Mouse (Mus musculus): Measurements from ENCODE around the gene Stim1. TPM values are rescaled to one million over a fixed set of nuclear protein-coding genes. Genes with fewer than 3 reads are reported as not detected.
A peak's percentile ranks its signal among the peaks of the same experiment; 100 is the strongest.

Stim1 gene
- polyA plus RNA-seq, 1 experiment from 2014 or later = 11.6 TPM

- Histone ChIP-seq H3K4me2 (replicated peaks; ENCODE audit: low read depth, low read length) (peak overlapping the region; percentile 85), H3K27ac (ENCODE audit: low read depth, low read length) (0 out of 2 replicates have a peak overlapping the region, but pooled peaks have one; percentile 24), H3K9me3 (ENCODE audit: control insufficient read depth, low read length) (no peaks in the 10 kb centered on the region), H3K4me3 (ENCODE audit: low read length) (peak overlapping the region; percentile 3; the same call in 1 of the 2 replicates), H3K36me3 (ENCODE audit: control insufficient read depth, insufficient read depth, low read length) (peaks cover 5% of the 10 kb centered on the region; the same call in 1 of the 2 replicates), H3K27me3 (ENCODE audit: control insufficient read depth, insufficient read depth, low read length) (no peaks in the 10 kb centered on the region), H3K4me1 (ENCODE audit: control insufficient read depth, insufficient read depth, low read length) (peaks cover 37% of the 10 kb centered on the region), H3K9ac (ENCODE audit: low read depth, low read length) (0 out of 2 replicates have a peak overlapping the region, but pooled peaks have one; percentile 88)
- no peak for ATAC-seq (ENCODE audit: low FRiP score, low TSS enrichment)
- 48% methylated on average over 12 of the region's 12 CpGs for WGBS
These were observed 20.4 kb upstream of the Stim1 start for GRCm38 (mm10) chr7:102246956-102247797.

GRCm38 (mm10) chr7:102248691-102249404, 18.8 kb upstream of the Stim1 start:
- Histone ChIP-seq H3K27ac (ENCODE audit: low read depth, low read length) (0 out of 2 replicates have a peak overlapping the region, but pooled peaks have one; percentile 5), H3K4me3 (ENCODE audit: low read length) (peak overlapping the region; percentile 85), H3K9ac (ENCODE audit: low read depth, low read length) (peak overlapping the region; percentile 88), H3K4me1 (ENCODE audit: control insufficient read depth, insufficient read depth, low read length) (peaks cover 37% of the 10 kb centered on the region), H3K9me3 (ENCODE audit: control insufficient read depth, low read length) (no peaks in the 10 kb centered on the region), H3K27me3 (ENCODE audit: control insufficient read depth, insufficient read depth, low read length) (no peaks in the 10 kb centered on the region), H3K4me2 (replicated peaks; ENCODE audit: low read depth, low read length) (peak overlapping the region; percentile 85), H3K36me3 (ENCODE audit: control insufficient read depth, insufficient read depth, low read length) (no peaks in the 10 kb centered on the region)
- WGBS = 16% methylated on average over 16 of the region's 16 CpGs
- no peak for ATAC-seq (ENCODE audit: low FRiP score, low TSS enrichment)

GRCm38 (mm10) chr7:102249531-102249895, 18.1 kb upstream of the Stim1 start:
- no peaks in the 10 kb centered on the region for H3K9me3 ChIP-seq (ENCODE audit: control insufficient read depth, low read length)
- H3K4me2 ChIP-seq (replicated peaks; ENCODE audit: low read depth, low read length) = peak overlapping the region; percentile 85
- H3K9ac ChIP-seq (ENCODE audit: low read depth, low read length) = peak overlapping the region; percentile 88
- no peaks in the 10 kb centered on the region for H3K27me3 ChIP-seq (ENCODE audit: control insufficient read depth, insufficient read depth, low read length)
- H3K36me3 ChIP-seq (ENCODE audit: control insufficient read depth, insufficient read depth, low read length) = no peaks in the 10 kb centered on the region
- peak overlapping the region; percentile 85 for H3K4me3 ChIP-seq (ENCODE audit: low read length)
- peak overlapping the region; percentile 96 for H3K27ac ChIP-seq (ENCODE audit: low read depth, low read length)
- peaks cover 37% of the 10 kb centered on the region for H3K4me1 ChIP-seq (ENCODE audit: control insufficient read depth, insufficient read depth, low read length)
- under 1% methylated on average over 23 of the region's 23 CpGs for WGBS
- peak; percentile 52 for ATAC-seq (ENCODE audit: low FRiP score, low TSS enrichment)

- Histone ChIP-seq H3K4me1 (ENCODE audit: control insufficient read depth, insufficient read depth, low read length) (peaks cover 37% of the 10 kb centered on the region), H3K9me3 (ENCODE audit: control insufficient read depth, low read length) (no peaks in the 10 kb centered on the region), H3K27me3 (ENCODE audit: control insufficient read depth, insufficient read depth, low read length) (no peaks in the 10 kb centered on the region), H3K36me3 (ENCODE audit: control insufficient read depth, insufficient read depth, low read length) (no peaks in the 10 kb centered on the region), H3K4me2 (replicated peaks; ENCODE audit: low read depth, low read length) (peak overlapping the region; percentile 85), H3K9ac (ENCODE audit: low read depth, low read length) (peak overlapping the region; percentile 88), H3K4me3 (ENCODE audit: low read length) (peak overlapping the region; percentile 85), H3K27ac (ENCODE audit: low read depth, low read length) (peak overlapping the region; percentile 96)
- WGBS = under 1% methylated on average over 34 of the region's 49 CpGs
- peak; percentile 85 for ATAC-seq (ENCODE audit: low FRiP score, low TSS enrichment)
These were observed 17.5 kb upstream of the Stim1 start for GRCm38 (mm10) chr7:102249896-102250630.

GRCm38 (mm10) chr7:102250631-102251214, 16.9 kb upstream of the Stim1 start:
- peak overlapping the region; percentile 96 for H3K27ac ChIP-seq (ENCODE audit: low read depth, low read length)
- peak overlapping the region; percentile 88 for H3K9ac ChIP-seq (ENCODE audit: low read depth, low read length)
- peak; percentile 79 for ATAC-seq (ENCODE audit: low FRiP score, low TSS enrichment)
- peak overlapping the region; percentile 85 for H3K4me3 ChIP-seq (ENCODE audit: low read length)
- no peaks in the 10 kb centered on the region for H3K9me3 ChIP-seq (ENCODE audit: control insufficient read depth, low read length)
- peak overlapping the region; percentile 85 for H3K4me2 ChIP-seq (replicated peaks; ENCODE audit: low read depth, low read length)
- no peaks in the 10 kb centered on the region for H3K36me3 ChIP-seq (ENCODE audit: control insufficient read depth, insufficient read depth, low read length)
- H3K4me1 ChIP-seq (ENCODE audit: control insufficient read depth, insufficient read depth, low read length) = peaks cover 34% of the 10 kb centered on the region
- H3K27me3 ChIP-seq (ENCODE audit: control insufficient read depth, insufficient read depth, low read length) = no peaks in the 10 kb centered on the region
- under 1% methylated on average over 29 of the region's 33 CpGs for WGBS

GRCm38 (mm10) chr7:102253631-102254030, 14.0 kb upstream of the Stim1 start:
- no peaks in the 10 kb centered on the region for H3K9me3 ChIP-seq (ENCODE audit: control insufficient read depth, low read length)
- no peak overlapping the region for H3K4me3 ChIP-seq (ENCODE audit: low read length)
- no peak for ATAC-seq (ENCODE audit: low FRiP score, low TSS enrichment)

GRCm38 (mm10) chr7:102255954-102256353, 11.7 kb upstream of the Stim1 start, which contains the start of gene Rhog:
Gene Rhog (minus strand): TSS chr7:102256054.
- 88% methylated on average over 3 of the region's 3 CpGs for WGBS
- Histone ChIP-seq H3K4me2 (replicated peaks; ENCODE audit: low read depth, low read length) (no peak within 1 kb of the TSS), H3K36me3 (ENCODE audit: control insufficient read depth, insufficient read depth, low read length) (no peaks in the 10 kb centered on the region), H3K27me3 (ENCODE audit: control insufficient read depth, insufficient read depth, low read length) (no peaks in the 10 kb centered on the region), H3K27ac (ENCODE audit: low read depth, low read length) (no peak within 1 kb of the TSS), H3K4me1 (ENCODE audit: control insufficient read depth, insufficient read depth, low read length) (no peaks in the 10 kb centered on the region), H3K4me3 (ENCODE audit: low read length) (no peak within 1 kb of the TSS), H3K9me3 (ENCODE audit: control insufficient read depth, low read length) (no peaks in the 10 kb centered on the region), H3K9ac (ENCODE audit: low read depth, low read length) (no peak within 1 kb of the TSS)
- ATAC-seq (ENCODE audit: low FRiP score, low TSS enrichment) = no peak

More at GRCm38 (mm10) chr7:102253631-102254030, 14.0 kb upstream of the Stim1 start:
- no peak overlapping the region for H3K4me2 ChIP-seq (replicated peaks; ENCODE audit: low read depth, low read length)
- H3K4me1 ChIP-seq (ENCODE audit: control insufficient read depth, insufficient read depth, low read length) = peaks cover 6% of the 10 kb centered on the region
- 91% methylated on average over 1 of the region's 1 CpGs for WGBS
- no peak overlapping the region for H3K27ac ChIP-seq (ENCODE audit: low read depth, low read length)
- H3K9ac ChIP-seq (ENCODE audit: low read depth, low read length) = no peak overlapping the region
- no peaks in the 10 kb centered on the region for H3K36me3 ChIP-seq (ENCODE audit: control insufficient read depth, insufficient read depth, low read length)
- no peaks in the 10 kb centered on the region for H3K27me3 ChIP-seq (ENCODE audit: control insufficient read depth, insufficient read depth, low read length)

- Histone ChIP-seq H3K4me1 (ENCODE audit: control insufficient read depth, insufficient read depth, low read length) (no peaks in the 10 kb centered on the region), H3K27me3 (ENCODE audit: control insufficient read depth, insufficient read depth, low read length) (no peaks in the 10 kb centered on the region), H3K9ac (ENCODE audit: low read depth, low read length) (no peak overlapping the region), H3K36me3 (ENCODE audit: control insufficient read depth, insufficient read depth, low read length) (no peaks in the 10 kb centered on the region), H3K9me3 (ENCODE audit: control insufficient read depth, low read length) (no peaks in the 10 kb centered on the region), H3K4me2 (replicated peaks; ENCODE audit: low read depth, low read length) (no peak overlapping the region), H3K4me3 (ENCODE audit: low read length) (no peak overlapping the region), H3K27ac (ENCODE audit: low read depth, low read length) (no peak overlapping the region)
- ATAC-seq (ENCODE audit: low FRiP score, low TSS enrichment) = no peak
- 81% methylated on average over 3 of the region's 3 CpGs for WGBS
These were observed 11.0 kb upstream of the Stim1 start for GRCm38 (mm10) chr7:102256636-102257035.
